27 mouse cellular contexts compared by ENCODE assay signal in genomic region chr7:30450241-30450640, GRCm38 (mm10). TPM values are rescaled to one million over a fixed set of nuclear protein-coding genes. Genes with fewer than 3 reads are reported as not detected.
A peak's percentile ranks its signal among the peaks of the same experiment; 100 is the strongest.
DNase-seq lines count a peak whose midpoint lies in the region; ATAC-seq and TF ChIP-seq lines count a peak whose summit lies in the region.
"Had no signal": no experiment of that assay in that cellular context is flagged by ENCODE, and none has a peak within 500 bp of the region (broad histone marks: within the 10 kb centered on the region; RNA-seq: fewer than 3 reads in every experiment).

No protein-coding gene starts in this region.

- H3K27ac ChIP-seq in layer of hippocampus, adult 2 months, result peak overlapping the region; percentile 76
- H3K27ac ChIP-seq: embryonic facial prominence, embryonic 10.5 days; embryonic facial prominence, embryonic 12.5 days; forebrain, embryonic 13.5 days; forebrain, embryonic 15.5 days had no signal

- no peak overlapping the region for H3K4me3 ChIP-seq in layer of hippocampus, adult 2 months
- H3K4me3 ChIP-seq: embryonic facial prominence, embryonic 10.5 days; embryonic facial prominence, embryonic 12.5 days; forebrain, embryonic 13.5 days; forebrain, embryonic 15.5 days had no signal

- no peak for DNase-seq in frontal cortex, postnatal 10 days (ENCODE audit: low spot score in 2 of 2)
- peak in 1 of 2 experiments; percentile 50 for DNase-seq in layer of hippocampus, adult 2 months (ENCODE audit: low spot score in 2 of 2)
- DNase-seq in layer of hippocampus, postnatal 25 days (ENCODE audit: extremely low spot score in 1 of 2, low spot score in 1 of 2), result no peak
- DNase-seq in right cerebral cortex, postnatal 10 days (ENCODE audit: low spot score in 2 of 2), result peak; percentile 59 to 63
- no peak for DNase-seq in right cerebral cortex, postnatal 4 days
- DNase-seq: adrenal gland, adult 8-10 months; adrenal gland, postnatal 14 days; adrenal gland, postnatal 36 days; B cell, adult 2 months; cerebellum, adult 11-12 months; cerebellum, adult 8-10 months; cerebellum, adult 9-11 months; cerebellum, postnatal 14 days; cerebellum, postnatal 36 days; forebrain, postnatal 0 days had no signal

- peak; percentile 22; the same call in 1 of the 2 replicates for ATAC-seq in frontal cortex, adult (ENCODE audit: low TSS enrichment)
- ATAC-seq: activated CD4-positive, CD25-positive, alpha-beta regulatory T cell, adult 4 months; CD4-positive, CD25-positive, alpha-beta regulatory T cell, adult 4 months; forebrain, embryonic 13.5 days; forebrain, embryonic 15.5 days; forebrain, postnatal 0 days; Patski had no signal

- no peak for TF ChIP-seq CTCF in layer of hippocampus, adult 2 months (conservative IDR thresholded peaks at IDR 0.05)

RNA-seq across cellular contexts. Expression of gene Aplp1, which starts 4.9 kb away (rescaled TPM):
- total RNA-seq in layer of hippocampus, adult 2 months (2021), result 1,000 to 10,000 TPM; 1,283 to 1,305 TPM
- 1,000 to 10,000 TPM; 1,227 to 1,377 TPM for total RNA-seq in layer of hippocampus, postnatal 25 days (2021)
- total RNA-seq: common myeloid progenitor, adult 5-6 weeks had no signal

RNA-seq across cellular contexts. Expression of gene Kirrel2, which starts 7.2 kb away (rescaled TPM):
- total RNA-seq in layer of hippocampus, adult 2 months (2021), result 10 to 100 TPM; 15.0 to 20.4 TPM
- total RNA-seq in layer of hippocampus, postnatal 25 days (2021), result 10 to 100 TPM; 15.3 to 16.4 TPM
- total RNA-seq: adrenal gland, adult 18-20 months; adrenal gland, adult 8-10 months; adrenal gland, postnatal 14 days; adrenal gland, postnatal 36 days; CH12.LX; common myeloid progenitor, adult 5-6 weeks; G1E had no signal

RNA-seq across cellular contexts. Expression of gene Nphs1, which starts 7.9 kb away (rescaled TPM):
- 1 to 10 TPM; 1.2 to 1.3 TPM for total RNA-seq in layer of hippocampus, adult 2 months (2021)
- 1 to 10 TPM; 1.8 to 2.2 TPM for total RNA-seq in layer of hippocampus, postnatal 25 days (2021)
- total RNA-seq: adrenal gland, adult 18-20 months; adrenal gland, adult 8-10 months; adrenal gland, postnatal 14 days; adrenal gland, postnatal 36 days; forebrain, postnatal 0 days had no signal

RNA-seq across cellular contexts. Expression of gene Nfkbid, which starts 28.7 kb away (rescaled TPM):
- 1 to 10 TPM; 2.8 to 3.0 TPM for total RNA-seq in layer of hippocampus, adult 2 months (2021)
- 1 to 10 TPM; 2.9 to 3.0 TPM for total RNA-seq in layer of hippocampus, postnatal 25 days (2021)

RNA-seq across cellular contexts. Expression of gene Hcst, which starts 30.6 kb away (rescaled TPM):
- 1 to 10 TPM in 1 of 2 experiments, not detected in 1; 1.5 TPM for total RNA-seq in layer of hippocampus, adult 2 months (2021)
- total RNA-seq in layer of hippocampus, postnatal 25 days (2021), result 1 to 10 TPM in 1 of 2 experiments, under 1 TPM in 1; 0.98 to 1.0 TPM
- total RNA-seq: adrenal gland, postnatal 14 days; forebrain, postnatal 0 days had no signal

Comparison
In these comparisons a context has a peak if more than half of its experiments do, and no peak if none do; other contexts are left out.
1. DNase-seq: peak in right cerebral cortex, postnatal 10 days (2 of 2); none in frontal cortex, postnatal 10 days (0 of 2), layer of hippocampus, postnatal 25 days (0 of 2) and right cerebral cortex, postnatal 4 days (single experiment).